Mouse (Mus musculus): ENCODE measurements around the gene Gnai2.

- no peak for TF ChIP-seq USF1 (IDR thresholded peaks at IDR 0.05; ENCODE audit: low read depth)
- TF ChIP-seq POLR2A (IDR thresholded peaks at IDR 0.05; ENCODE audit: insufficient read length, low read depth): no peak
- no peak for TF ChIP-seq POLR2AphosphoS2 (IDR thresholded peaks at IDR 0.05; ENCODE audit: insufficient read length, low read depth)
- no peak for TF ChIP-seq CEBPB (IDR thresholded peaks at IDR 0.05; ENCODE audit: insufficient read depth, poor library complexity, severe bottlenecking)
- no peak for TF ChIP-seq MAX (IDR thresholded peaks at IDR 0.05; ENCODE audit: low read depth)
- no peak for TF ChIP-seq MYOG (IDR thresholded peaks at IDR 0.05; ENCODE audit: control insufficient read depth in 1 of 3, insufficient read depth in 1 of 3, insufficient read length in 2 of 3, low read depth in 2 of 3)
- no peak for TF ChIP-seq E2F4 (IDR thresholded peaks at IDR 0.05; ENCODE audit: insufficient read depth)
- no peak for TF ChIP-seq REST (IDR thresholded peaks at IDR 0.05; ENCODE audit: insufficient read depth, insufficient read length)
- TF ChIP-seq TCF3 (IDR thresholded peaks at IDR 0.05; ENCODE audit: insufficient read length, low read depth): no peak
Observed at GRCm38 (mm10) chr9:107641666-107642065, 6.5 kb upstream of the Gnai2 start.

Measured in myocyte (in vitro differentiated cells).